In the genomic region with DNA sequence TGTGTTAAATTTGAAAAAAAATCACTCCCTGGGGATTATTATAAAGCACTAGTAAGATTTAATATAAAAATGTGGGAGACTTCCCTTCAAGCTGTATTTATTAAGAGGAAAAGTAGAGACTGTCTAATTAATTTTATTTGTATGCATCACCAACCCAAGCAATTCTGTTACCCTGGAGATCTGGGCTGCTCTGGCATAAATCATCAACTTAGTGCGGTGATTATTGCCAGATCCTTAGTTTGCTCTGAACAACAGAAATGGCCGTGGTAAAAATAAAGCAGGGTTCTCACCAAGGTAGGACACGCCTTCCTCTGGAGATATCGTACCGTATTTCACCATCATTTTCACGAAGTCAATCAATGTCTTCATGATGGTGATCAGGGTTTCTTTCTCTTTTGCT, we compare ENCODE assay signal across 21 mouse cellular contexts. TPM values are rescaled to one million over a fixed set of nuclear protein-coding genes. Genes with fewer than 3 reads are reported as not detected.
DNase-seq lines count a peak whose midpoint lies in the region; ATAC-seq and TF ChIP-seq lines count a peak whose summit lies in the region.
"Had no signal": no experiment of that assay in that cellular context is flagged by ENCODE, and none has a peak within 500 bp of the region (broad histone marks: within the 10 kb centered on the region; RNA-seq: fewer than 3 reads in every experiment).

No protein-coding gene starts in this region.

- no peak overlapping the region for H3K4me3 ChIP-seq in forebrain, embryonic 14.5 days (ENCODE audit: low read depth, low read length)
- H3K4me3 ChIP-seq in forebrain, embryonic 15.5 days = no peak overlapping the region
- no peak overlapping the region for H3K4me3 ChIP-seq in hindbrain, postnatal 0 days (ENCODE audit: low read length)
- no peak overlapping the region for H3K4me3 ChIP-seq in hindbrain, embryonic 12.5 days
- H3K4me3 ChIP-seq: embryonic facial prominence, embryonic 13.5 days; forebrain, embryonic 13.5 days; heart, embryonic 12.5 days; hindbrain, embryonic 13.5 days had no signal

- no peaks in the 10 kb centered on the region for H3K9me3 ChIP-seq in forebrain, embryonic 14.5 days (replicated peaks; ENCODE audit: control insufficient read depth, low read length)
- no peaks in the 10 kb centered on the region for H3K9me3 ChIP-seq in forebrain, embryonic 15.5 days
- no peaks in the 10 kb centered on the region for H3K9me3 ChIP-seq in hindbrain, postnatal 0 days (ENCODE audit: low read length)
- no peaks in the 10 kb centered on the region for H3K9me3 ChIP-seq in hindbrain, embryonic 12.5 days (replicated peaks)
- H3K9me3 ChIP-seq: embryonic facial prominence, embryonic 13.5 days; forebrain, embryonic 13.5 days; heart, embryonic 12.5 days; hindbrain, embryonic 13.5 days had no signal

- TF ChIP-seq CTCF in hindbrain, postnatal 0 days (IDR thresholded peaks at IDR 0.05; ENCODE audit: low read depth) = no peak

- H3K4me2 ChIP-seq in forebrain, embryonic 14.5 days (ENCODE audit: low read length) = no peak overlapping the region
- H3K4me2 ChIP-seq in forebrain, embryonic 15.5 days (replicated peaks) = no peak overlapping the region
- H3K4me2 ChIP-seq in hindbrain, postnatal 0 days (ENCODE audit: low read depth, low read length) = no peak overlapping the region
- H3K4me2 ChIP-seq in hindbrain, embryonic 12.5 days (replicated peaks) = no peak overlapping the region
- H3K4me2 ChIP-seq: embryonic facial prominence, embryonic 13.5 days; forebrain, embryonic 13.5 days; heart, embryonic 12.5 days; hindbrain, embryonic 13.5 days had no signal

- peak; percentile 10 for DNase-seq in forebrain, embryonic 14.5 days (ENCODE audit: low spot score)
- DNase-seq in hindbrain, postnatal 0 days (ENCODE audit: low spot score) = peak; percentile 46
- peak; percentile 28 to 44 for DNase-seq in layer of hippocampus, adult 8-10 months (ENCODE audit: low spot score in 2 of 2)
- DNase-seq in layer of hippocampus, adult 9-10 months (ENCODE audit: low spot score) = no peak
- DNase-seq in Muller cell, postnatal 12 days (ENCODE audit: inconsistent ontology term) = peak; percentile 9
- DNase-seq in thymus, postnatal 10 days (ENCODE audit: low spot score in 2 of 2) = no peak
- DNase-seq: adrenal gland, adult 8-10 months; cerebellum, adult 18-20 months; cerebellum, adult 9-11 months; cerebellum, postnatal 36 days; gastrocnemius, postnatal 14 days; heart, postnatal 36 days had no signal

- H3K4me1 ChIP-seq in forebrain, embryonic 14.5 days (ENCODE audit: control insufficient read depth, insufficient read depth, low read length) = no peaks in the 10 kb centered on the region
- H3K4me1 ChIP-seq in forebrain, embryonic 15.5 days = no peaks in the 10 kb centered on the region
- no peaks in the 10 kb centered on the region for H3K4me1 ChIP-seq in hindbrain, postnatal 0 days (ENCODE audit: insufficient read depth, low read length)
- no peaks in the 10 kb centered on the region for H3K4me1 ChIP-seq in hindbrain, embryonic 12.5 days
- H3K4me1 ChIP-seq: embryonic facial prominence, embryonic 13.5 days; forebrain, embryonic 13.5 days; heart, embryonic 12.5 days; hindbrain, embryonic 13.5 days had no signal

- ATAC-seq in forebrain, embryonic 14.5 days = no peak
- no peak for ATAC-seq in forebrain, embryonic 15.5 days (replicated peaks)
- 0 out of 2 replicates have a peak, but pooled peaks have one; percentile 45 for ATAC-seq in hindbrain, postnatal 0 days
- ATAC-seq in hindbrain, embryonic 12.5 days (ENCODE audit: low FRiP score) = no peak
- ATAC-seq: forebrain, embryonic 13.5 days; intestine, embryonic 16.5 days had no signal

- no peak overlapping the region for H3K27ac ChIP-seq in forebrain, embryonic 14.5 days (ENCODE audit: low read depth, low read length)
- H3K27ac ChIP-seq in forebrain, embryonic 15.5 days (replicated peaks) = no peak overlapping the region
- no peak overlapping the region for H3K27ac ChIP-seq in hindbrain, postnatal 0 days
- no peak overlapping the region for H3K27ac ChIP-seq in hindbrain, embryonic 12.5 days
- H3K27ac ChIP-seq: embryonic facial prominence, embryonic 13.5 days; forebrain, embryonic 13.5 days; hindbrain, embryonic 13.5 days had no signal

- no peaks in the 10 kb centered on the region for H3K27me3 ChIP-seq in forebrain, embryonic 14.5 days (replicated peaks; ENCODE audit: control insufficient read depth, insufficient read depth, low read length)
- no peaks in the 10 kb centered on the region for H3K27me3 ChIP-seq in forebrain, embryonic 15.5 days
- H3K27me3 ChIP-seq in hindbrain, postnatal 0 days (ENCODE audit: insufficient read depth, low read length) = no peaks in the 10 kb centered on the region
- H3K27me3 ChIP-seq in hindbrain, embryonic 12.5 days = no peaks in the 10 kb centered on the region
- H3K27me3 ChIP-seq: embryonic facial prominence, embryonic 13.5 days; forebrain, embryonic 13.5 days; heart, embryonic 12.5 days; hindbrain, embryonic 13.5 days had no signal

- 78% methylated on average over 6 of the region's 6 CpGs for WGBS in forebrain, embryonic 14.5 days
- 74% methylated on average over 6 of the region's 6 CpGs for WGBS in forebrain, embryonic 15.5 days
- WGBS in hindbrain, postnatal 0 days = 62% methylated on average over 6 of the region's 6 CpGs
- WGBS in hindbrain, embryonic 12.5 days = 85% methylated on average over 6 of the region's 6 CpGs

- no peak overlapping the region for H3K9ac ChIP-seq in forebrain, embryonic 14.5 days (ENCODE audit: low read length)
- no peak overlapping the region for H3K9ac ChIP-seq in forebrain, embryonic 15.5 days (replicated peaks)
- no peak overlapping the region for H3K9ac ChIP-seq in hindbrain, postnatal 0 days (replicated peaks; ENCODE audit: low read length)
- no peak overlapping the region for H3K9ac ChIP-seq in hindbrain, embryonic 12.5 days
- H3K9ac ChIP-seq: embryonic facial prominence, embryonic 13.5 days; forebrain, embryonic 13.5 days; heart, embryonic 12.5 days; hindbrain, embryonic 13.5 days had no signal

- H3K36me3 ChIP-seq in forebrain, embryonic 14.5 days (ENCODE audit: control insufficient read depth, insufficient read depth, low read length) = peaks cover 72% of the 10 kb centered on the region
- peaks cover 75% of the 10 kb centered on the region for H3K36me3 ChIP-seq in forebrain, embryonic 15.5 days
- peaks cover 22% of the 10 kb centered on the region for H3K36me3 ChIP-seq in hindbrain, postnatal 0 days (ENCODE audit: insufficient read depth, low read length)
- peaks cover 54% of the 10 kb centered on the region for H3K36me3 ChIP-seq in hindbrain, embryonic 12.5 days
- H3K36me3 ChIP-seq: embryonic facial prominence, embryonic 13.5 days; heart, embryonic 12.5 days had no signal

RNA-seq across cellular contexts. Expression of a gene that starts 18.5 kb away (rescaled TPM):
- 84.2 and 101 TPM in 2 replicates for polyA plus RNA-seq in forebrain, embryonic 14.5 days (2014; fragmentation: Nextera tagmentation; extraction: Ambion mirVana)
- 111 and 123 TPM in 2 replicates for polyA plus RNA-seq in forebrain, embryonic 15.5 days (2015; fragmentation: Nextera tagmentation; extraction: Ambion mirVana)
- 107 and 112 TPM in 2 replicates for total RNA-seq in hindbrain, postnatal 0 days (2014; rRNA removed)
- 134 and 143 TPM in 2 replicates for polyA plus RNA-seq in hindbrain, postnatal 0 days (2015; fragmentation: Nextera tagmentation; extraction: Ambion mirVana)
- polyA plus RNA-seq in hindbrain, embryonic 12.5 days (2016; fragmentation: Nextera tagmentation; extraction: Ambion mirVana) = 84.0 and 94.2 TPM in 2 replicates
- 100 to 1,000 TPM; 246 to 315 (median 277) TPM for total RNA-seq in layer of hippocampus, adult 8-10 months (2022)
- total RNA-seq: MEL had no signal
- polyA plus RNA-seq: C2C12 had no signal

RNA-seq across cellular contexts. Expression of a gene that starts 39.8 kb away (rescaled TPM):
- polyA plus RNA-seq in forebrain, embryonic 14.5 days (2014; fragmentation: Nextera tagmentation; extraction: Ambion mirVana) = 26.0 and 34.1 TPM in 2 replicates
- polyA plus RNA-seq in forebrain, embryonic 15.5 days (2015; fragmentation: Nextera tagmentation; extraction: Ambion mirVana) = 26.1 and 29.0 TPM in 2 replicates
- 33.9 and 39.7 TPM in 2 replicates for total RNA-seq in hindbrain, postnatal 0 days (2014; rRNA removed)
- polyA plus RNA-seq in hindbrain, postnatal 0 days (2015; fragmentation: Nextera tagmentation; extraction: Ambion mirVana) = 37.3 and 42.1 TPM in 2 replicates
- polyA plus RNA-seq in hindbrain, embryonic 12.5 days (2016; fragmentation: Nextera tagmentation; extraction: Ambion mirVana) = 21.2 and 24.2 TPM in 2 replicates
- 10 to 100 TPM; 52.5 to 57.1 (median 54.3) TPM for total RNA-seq in layer of hippocampus, adult 8-10 months (2022)
- total RNA-seq: MEL had no signal

RNA-seq across cellular contexts. Expression of a gene that starts 54.2 kb away (rescaled TPM):
- polyA plus RNA-seq in forebrain, embryonic 14.5 days (2014; fragmentation: Nextera tagmentation; extraction: Ambion mirVana) = 127 and 193 TPM in 2 replicates
- polyA plus RNA-seq in forebrain, embryonic 15.5 days (2015; fragmentation: Nextera tagmentation; extraction: Ambion mirVana) = 233 and 250 TPM in 2 replicates
- total RNA-seq in hindbrain, postnatal 0 days (2014; rRNA removed) = 125 and 126 TPM in 2 replicates
- 361 and 363 TPM in 2 replicates for polyA plus RNA-seq in hindbrain, postnatal 0 days (2015; fragmentation: Nextera tagmentation; extraction: Ambion mirVana)
- polyA plus RNA-seq in hindbrain, embryonic 12.5 days (2016; fragmentation: Nextera tagmentation; extraction: Ambion mirVana) = 110 and 112 TPM in 2 replicates
- total RNA-seq in layer of hippocampus, adult 8-10 months (2022) = 100 to 1,000 TPM; 360 to 399 (median 388) TPM
- total RNA-seq: MEL had no signal

Comparison
In these comparisons a context has a peak if more than half of its experiments do, and no peak if none do; other contexts are left out.
1. DNase-seq: peak in forebrain, embryonic 14.5 days (single experiment), hindbrain, postnatal 0 days (single experiment), layer of hippocampus, adult 8-10 months (2 of 2) and Muller cell, postnatal 12 days (single experiment); none in layer of hippocampus, adult 9-10 months (single experiment) and thymus, postnatal 10 days (0 of 2).